Mouse (Mus musculus) erythroblast, embryonic 14.5 days (primary cell): ENCODE results near the gene Phactr2.

Experiments used
- GATA1 ChIP-seq: IDR thresholded peaks from 2 replicates; pipeline ENCODE4 v1.6.1; 2012; ENCODE audit warnings: low read length, inconsistent platforms, mixed read lengths
- TAL1 ChIP-seq: IDR thresholded peaks from 3 replicates; pipeline ENCODE4 v1.6.1; 2012; ENCODE audit warnings: low read length, inconsistent platforms, mixed read lengths

DNA sequence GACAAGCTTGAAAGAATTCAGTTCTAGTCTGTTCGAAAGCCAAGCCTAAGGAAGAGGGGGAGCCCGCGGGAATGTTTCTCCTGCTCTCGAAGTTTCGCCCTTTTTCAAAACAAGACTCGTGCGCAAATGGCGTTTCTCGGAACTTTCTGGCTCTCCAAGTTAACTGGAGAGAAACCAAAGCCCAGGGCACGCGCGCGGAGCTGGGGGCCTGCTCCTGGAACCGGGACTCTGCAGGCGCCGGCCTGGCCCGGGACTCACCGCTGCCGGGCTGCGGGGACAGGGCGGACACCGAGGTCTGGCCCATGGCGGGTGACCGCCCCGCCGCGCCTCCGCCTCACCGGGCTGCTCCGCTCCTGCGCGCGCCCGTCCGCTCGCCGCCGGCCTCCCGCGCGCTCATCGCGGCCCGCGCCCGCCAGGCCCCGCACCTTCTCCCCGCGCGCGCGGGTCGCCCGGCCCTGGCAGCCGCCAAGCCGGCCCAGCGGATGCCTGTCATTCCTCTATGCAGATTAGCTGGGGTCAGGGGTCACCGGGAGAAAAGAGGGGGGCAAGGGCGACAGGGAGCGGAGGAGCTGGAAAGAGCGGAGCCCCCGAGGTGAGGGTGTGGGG lies 150.3 kb downstream of the Phactr2 start:
- TF ChIP-seq TAL1 = no peak
- TF ChIP-seq GATA1 = no peak
